Mouse (Mus musculus) intestine, embryonic 14.5 days (tissue): ENCODE data around the gene Ptprh. TPM values are rescaled to one million over a fixed set of nuclear protein-coding genes. Genes with fewer than 3 reads are reported as not detected.

Experiments
- ATAC-seq: fragments of 200-750 bp; cut with Nextera tagmentation; replicated peaks from 2 replicates; pipeline ENCODE4 v1.8.0; 2017; ENCODE audit warnings: low read depth, moderate number of reproducible peaks, moderate TSS enrichment, moderate library complexity; ENCODE audit not compliant: low FRiP score, low TSS enrichment
- DNase-seq: peaks from one replicate; pipeline ENCODE4 v3.0.0-alpha.2; 2018; ENCODE audit warnings: low spot score
- H3K27ac ChIP-seq: fragments of 300-500 bp; sonication (generic); 2 replicates; pipeline ENCODE4 v1.5.1; 2014; ENCODE audit warnings: low read depth, mild to moderate bottlenecking, control low read depth
- H3K27me3 ChIP-seq: fragments of 300-500 bp; sonication (generic); replicated peaks from 2 replicates; pipeline ENCODE4 v1.6.1; 2014; ENCODE audit warnings: low read length, control low read depth; ENCODE audit not compliant: control insufficient read depth, insufficient read depth
- H3K36me3 ChIP-seq: fragments of 300-500 bp; sonication (generic); 2 replicates; pipeline ENCODE4 v1.6.1; 2014; ENCODE audit warnings: low read length, control low read depth; ENCODE audit not compliant: control insufficient read depth, insufficient read depth
- H3K4me1 ChIP-seq: fragments of 300-500 bp; sonication (generic); replicated peaks from 2 replicates; pipeline ENCODE4 v1.6.1; 2014; ENCODE audit warnings: low read length, control low read depth, mixed read lengths; ENCODE audit not compliant: control insufficient read depth, insufficient read depth
- H3K4me2 ChIP-seq: fragments of 300-500 bp; sonication (generic); 2 replicates; pipeline ENCODE4 v1.6.1; 2014; ENCODE audit warnings: low read length
- H3K4me3 ChIP-seq: fragments of 300-500 bp; sonication (generic); 2 replicates; pipeline ENCODE4 v1.5.1; 2014; ENCODE audit warnings: low read depth, low read length, control low read depth, mixed read lengths
- H3K9ac ChIP-seq: fragments of 300-500 bp; sonication (generic); 2 replicates; pipeline ENCODE4 v1.6.1; 2014; ENCODE audit warnings: mild to moderate bottlenecking, low read length
- H3K9me3 ChIP-seq: fragments of 300-500 bp; sonication (generic); 2 replicates; pipeline ENCODE4 v1.6.1; 2016; ENCODE audit warnings: low read length, control low read depth; ENCODE audit not compliant: control insufficient read depth
- WGBS: fragments of 180-500 bp; shearing (Covaris S2); extraction: QIAGEN DNeasy Blood & Tissue Kit; methylation state at CpG from one replicate; pipeline ENCODE4 v1.1.7; 2014; 5-methylcytosine and 5-hydroxymethylcytosine counted together
- polyA plus RNA-seq: library from polyadenylated mRNA; unstranded; fragments of >200 nt; fragmentation: Nextera tagmentation; extraction: Ambion mirVana; gene quantifications from 2 replicates; pipeline ENCODE4 v1.2.1, GENCODE M21; 2014

Gene Ptprh
- polyA plus RNA-seq, 1 experiment from 2014 or later: not detected

DNA sequence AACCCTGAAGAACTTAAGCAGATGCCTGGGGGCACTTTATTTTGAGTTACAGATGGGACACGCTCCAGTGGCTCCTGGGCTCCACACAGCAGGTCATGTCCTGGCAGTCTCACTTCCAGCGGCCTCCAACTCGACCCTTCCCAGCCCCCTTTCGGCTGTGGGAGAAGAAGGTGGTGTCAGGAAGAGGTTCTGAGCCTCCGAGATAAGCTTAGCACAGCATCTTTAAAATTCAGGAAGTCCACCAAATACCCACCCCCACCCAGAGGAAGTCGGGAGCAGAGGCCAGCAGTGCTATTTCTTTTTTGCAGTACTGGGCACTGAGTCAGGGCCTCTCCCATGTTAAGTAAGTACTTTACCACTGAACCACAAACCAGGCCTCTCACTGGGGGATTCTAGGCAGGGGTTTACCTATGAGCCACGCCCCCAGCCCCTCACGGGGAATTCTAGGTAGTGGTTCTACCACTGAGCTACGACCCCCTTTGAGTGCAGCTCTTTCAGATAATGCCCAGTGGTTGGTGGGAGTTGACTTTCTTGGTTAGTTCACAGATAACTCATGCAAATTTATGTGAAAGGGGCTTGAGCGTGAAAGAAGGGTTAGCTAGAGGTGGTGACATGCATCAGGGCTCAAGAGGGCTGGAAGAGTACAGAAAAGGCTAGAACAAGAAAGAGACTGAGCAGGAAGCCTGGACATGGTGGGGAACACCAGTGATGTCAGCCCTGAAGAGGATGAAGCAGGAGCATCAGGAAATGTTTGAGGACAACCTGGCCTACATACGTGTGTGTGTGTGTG, 99.0 kb downstream of the Ptprh start:
- no peak overlapping the region for H3K4me3 ChIP-seq
- no peaks in the 10 kb centered on the region for H3K36me3 ChIP-seq
- H3K4me2 ChIP-seq: no peak overlapping the region
- H3K27me3 ChIP-seq: no peaks in the 10 kb centered on the region
- no peak for DNase-seq
- 59% methylated on average over 11 of the region's 11 CpGs for WGBS
- no peaks in the 10 kb centered on the region for H3K9me3 ChIP-seq
- peaks cover 9% of the 10 kb centered on the region for H3K4me1 ChIP-seq
- no peak overlapping the region for H3K27ac ChIP-seq
- no peak for ATAC-seq
- no peak overlapping the region for H3K9ac ChIP-seq

DNA sequence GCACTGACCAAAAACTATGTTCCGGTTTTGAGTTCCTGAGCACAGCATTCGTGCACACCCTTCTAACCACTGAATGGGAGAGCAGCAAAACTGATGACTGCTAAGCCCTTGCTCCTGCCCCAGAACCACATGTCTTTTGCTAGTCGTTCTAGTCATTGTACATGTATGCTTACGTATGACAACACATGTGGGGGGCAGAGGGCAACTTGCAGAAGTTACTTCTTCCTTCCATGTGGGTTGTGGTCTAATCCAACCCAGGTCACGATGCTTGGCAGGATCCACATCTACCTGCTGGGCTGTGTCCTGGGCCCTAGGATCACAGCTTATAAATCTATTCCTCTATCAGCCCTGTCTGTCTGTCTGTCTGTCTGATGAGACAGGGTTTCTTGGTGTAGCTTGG, 100.0 kb downstream of the Ptprh start:
- WGBS: 84% methylated on average over 5 of the region's 5 CpGs
- Histone ChIP-seq H3K36me3 (no peaks in the 10 kb centered on the region), H3K9me3 (no peaks in the 10 kb centered on the region), H3K4me1 (peaks cover 17% of the 10 kb centered on the region), H3K4me2 (no peak overlapping the region), H3K4me3 (no peak overlapping the region), H3K9ac (no peak overlapping the region), H3K27me3 (no peaks in the 10 kb centered on the region), H3K27ac (no peak overlapping the region)
- no peak for DNase-seq
- ATAC-seq: no peak

DNA sequence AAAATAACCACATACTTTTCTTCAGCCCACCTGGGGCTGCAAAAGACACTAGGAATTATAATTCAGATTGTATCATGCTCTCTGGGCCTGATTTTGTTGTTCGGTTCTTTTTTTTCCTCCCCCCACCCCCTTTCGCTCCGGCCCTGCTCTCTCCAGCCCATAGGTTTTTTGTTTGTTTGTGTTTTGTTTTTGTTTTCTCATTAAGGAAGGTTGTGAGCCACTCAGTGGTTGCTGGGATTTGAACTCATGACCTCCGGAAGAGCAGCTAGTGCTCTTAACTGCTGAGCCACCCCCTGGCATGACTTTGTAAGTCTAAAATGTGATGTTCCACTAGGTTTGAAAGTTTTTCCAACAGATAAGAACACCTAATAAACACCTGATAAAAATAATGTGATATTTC, 100.7 kb downstream of the Ptprh start:
- Histone ChIP-seq H3K27me3 (no peaks in the 10 kb centered on the region), H3K9ac (no peak overlapping the region), H3K4me3 (0 out of 2 replicates have a peak overlapping the region, but pooled peaks have one; percentile 72), H3K4me2 (no peak overlapping the region), H3K36me3 (no peaks in the 10 kb centered on the region), H3K9me3 (no peaks in the 10 kb centered on the region), H3K4me1 (peaks cover 24% of the 10 kb centered on the region), H3K27ac (0 out of 2 replicates have a peak overlapping the region, but pooled peaks have one; percentile 86)
- no peak for ATAC-seq
- no peak for DNase-seq
- 84% methylated on average over 4 of the region's 4 CpGs for WGBS

DNA sequence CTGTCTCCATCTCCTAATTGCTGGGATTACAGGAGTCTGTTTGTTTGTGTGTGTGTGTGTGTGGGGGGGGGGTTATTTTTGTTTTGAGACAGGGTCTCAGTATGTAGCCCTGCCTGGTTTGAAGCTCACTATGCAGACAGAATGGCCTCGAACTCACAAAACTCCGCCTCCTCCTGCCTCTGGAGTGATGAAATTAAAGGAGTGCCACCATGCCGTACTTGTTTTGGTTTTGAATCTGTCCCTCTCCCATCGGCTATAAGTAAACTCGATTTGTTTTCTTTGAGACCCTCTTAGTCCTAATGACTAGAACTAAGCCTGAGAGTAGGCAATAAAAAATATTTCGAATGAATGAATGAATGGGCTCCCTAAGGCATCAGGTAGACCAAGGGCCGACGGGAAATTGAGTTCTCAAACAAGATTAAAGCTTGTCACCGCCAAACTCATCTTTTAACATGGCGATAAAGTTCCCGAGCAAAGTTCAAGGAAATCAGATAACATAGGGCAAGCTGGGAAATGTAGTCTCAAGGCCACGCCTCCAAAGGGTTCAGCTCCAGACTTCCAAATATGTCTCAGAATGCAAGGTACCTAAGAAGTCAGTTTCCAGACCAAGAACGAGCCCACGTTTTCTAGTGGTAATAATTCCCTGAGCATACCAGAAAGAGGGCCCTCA, 101.3 kb downstream of the Ptprh start:
- Histone ChIP-seq H3K36me3 (no peaks in the 10 kb centered on the region), H3K9me3 (no peaks in the 10 kb centered on the region), H3K4me3 (peak overlapping the region; percentile 72), H3K9ac (peak overlapping the region; percentile 94; the same call in 1 of the 2 replicates), H3K4me2 (peak overlapping the region; percentile 75), H3K4me1 (peaks cover 29% of the 10 kb centered on the region), H3K27ac (peak overlapping the region; percentile 86), H3K27me3 (no peaks in the 10 kb centered on the region)
- ATAC-seq (0 out of 2 replicates have a peak, but pooled peaks have one; percentile 7), DNase-seq (no peak)
- WGBS: 9% methylated on average over 14 of the region's 14 CpGs

DNA sequence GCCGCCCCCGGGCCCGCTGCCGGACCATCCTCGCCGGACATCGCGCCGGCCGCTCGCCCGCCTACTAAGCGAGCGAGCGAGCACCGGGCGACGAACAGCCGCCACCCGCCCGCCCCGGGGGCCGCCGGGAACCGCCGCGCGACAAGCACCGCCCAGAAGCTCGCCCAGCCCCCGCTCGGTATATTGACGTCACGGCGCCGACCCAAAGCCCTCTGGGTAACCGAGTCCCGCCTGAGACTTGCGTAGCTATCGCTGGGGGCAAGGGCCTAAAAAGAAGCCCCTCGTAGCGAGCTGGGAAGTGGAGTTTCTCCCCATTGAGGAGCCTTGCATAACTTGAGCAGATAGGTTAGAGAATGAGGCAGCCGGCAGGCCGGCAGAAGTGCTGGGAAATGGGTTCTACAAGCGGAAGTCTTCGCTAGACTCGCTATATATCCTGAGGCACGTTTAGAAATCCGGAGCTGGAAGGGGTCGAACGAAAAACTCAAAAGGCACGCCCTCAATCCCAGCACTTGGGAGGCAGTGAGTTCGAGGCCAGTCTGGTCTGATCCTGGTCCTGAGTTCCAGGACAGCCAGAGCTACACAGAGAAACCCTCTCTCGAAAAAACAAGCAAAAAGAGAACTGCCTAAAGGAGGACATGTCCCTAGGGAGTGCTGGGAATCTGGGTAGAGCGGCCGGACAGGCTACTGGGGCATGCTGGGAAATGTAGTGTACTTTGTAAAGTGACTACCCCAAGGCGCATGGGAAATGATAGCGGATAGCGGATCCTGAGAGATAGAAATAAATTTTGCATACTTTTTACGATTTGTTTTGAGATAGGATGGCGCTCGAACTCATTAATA, 102.1 kb downstream of the Ptprh start, which contains the start of gene Ppp1r12c:
Ppp1r12c (minus strand) TSS at position 123 of the 840 bp plus-strand sequence.
- peak within 1 kb of the TSS; percentile 72 for H3K4me3 ChIP-seq
- 1% methylated on average over 62 of the region's 62 CpGs for WGBS
- H3K36me3 ChIP-seq: peaks cover 5% of the 10 kb centered on the region
- H3K4me2 ChIP-seq: peak within 1 kb of the TSS; percentile 75
- H3K9me3 ChIP-seq: no peaks in the 10 kb centered on the region
- H3K4me1 ChIP-seq: peaks cover 34% of the 10 kb centered on the region
- ATAC-seq: peak; percentile 90
- H3K9ac ChIP-seq: peak within 1 kb of the TSS; percentile 94
- DNase-seq: peak; percentile 96
- no peaks in the 10 kb centered on the region for H3K27me3 ChIP-seq
- peak within 1 kb of the TSS; percentile 86 for H3K27ac ChIP-seq

DNA sequence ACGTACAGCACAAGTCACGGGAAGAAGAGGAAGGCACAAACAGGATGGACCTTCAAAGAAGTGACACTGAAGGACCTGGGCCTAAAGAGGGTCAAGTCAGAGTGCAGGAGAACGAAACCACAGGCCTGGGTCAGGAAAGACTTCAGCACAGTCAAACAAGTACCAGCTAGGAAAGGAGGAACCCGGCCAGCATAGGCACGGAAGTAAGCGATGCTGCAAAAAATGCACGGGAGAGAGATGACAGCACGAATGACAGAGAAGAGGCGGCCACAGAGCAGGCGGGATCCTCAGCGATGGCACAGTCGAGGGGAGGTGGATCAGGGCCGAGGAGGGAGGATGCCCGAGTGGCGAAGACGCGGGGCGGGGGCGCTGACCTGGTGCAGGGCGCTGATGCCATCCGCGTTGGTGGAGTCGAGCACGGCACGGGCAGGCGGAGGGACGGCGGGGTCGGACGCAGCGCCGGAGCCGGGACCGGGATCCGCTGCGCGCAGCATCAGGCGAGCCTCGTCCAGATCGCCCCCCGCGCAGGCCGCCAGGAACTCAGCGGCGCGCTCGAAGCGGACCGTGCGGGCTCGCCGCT, 102.9 kb downstream of the Ptprh start:
- Histone ChIP-seq H3K4me1 (peaks cover 34% of the 10 kb centered on the region), H3K36me3 (peaks cover 13% of the 10 kb centered on the region), H3K27ac (peak overlapping the region; percentile 86), H3K4me3 (peak overlapping the region; percentile 72), H3K4me2 (peak overlapping the region; percentile 75), H3K27me3 (no peaks in the 10 kb centered on the region), H3K9ac (peak overlapping the region; percentile 94), H3K9me3 (no peaks in the 10 kb centered on the region)
- ATAC-seq (peak; percentile 30), DNase-seq (peak; percentile 72)
- WGBS: under 1% methylated on average over 36 of the region's 52 CpGs

DNA sequence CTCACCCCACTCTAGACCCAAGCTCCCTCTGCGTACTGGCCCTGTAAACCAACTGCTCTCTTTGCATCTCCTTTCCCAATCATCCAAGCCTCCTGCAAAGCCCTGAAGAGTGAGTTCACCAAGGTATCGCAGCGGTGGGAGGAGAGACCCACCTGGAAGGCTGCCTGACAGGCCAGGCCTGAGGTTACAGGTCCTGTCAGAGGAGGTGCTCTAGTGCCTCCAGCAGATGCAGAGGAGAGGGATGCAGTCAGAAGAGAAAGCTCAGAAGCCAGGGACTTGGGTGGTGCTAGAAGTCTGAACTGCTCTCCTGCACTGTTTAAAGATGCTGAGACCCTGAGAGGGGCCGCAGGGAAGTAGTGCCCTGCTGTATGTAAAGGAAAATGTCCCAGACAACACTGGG, 104.8 kb downstream of the Ptprh start:
- Histone ChIP-seq H3K27ac (peak overlapping the region; percentile 69), H3K4me1 (peaks cover 34% of the 10 kb centered on the region), H3K36me3 (peaks cover 33% of the 10 kb centered on the region), H3K4me3 (peak overlapping the region; percentile 72), H3K9ac (peak overlapping the region; percentile 94), H3K4me2 (peak overlapping the region; percentile 75), H3K27me3 (no peaks in the 10 kb centered on the region), H3K9me3 (no peaks in the 10 kb centered on the region)
- WGBS: 83% methylated on average over 4 of the region's 4 CpGs
- DNase-seq: no peak
- no peak for ATAC-seq
